Mouse (Mus musculus) A20 (cell line): ENCODE data around the gene Nfya.

Experiments used
- DNase-seq: peaks from one replicate; pipeline ENCODE4 v3.0.0-alpha.2; 2011; ENCODE audit warnings: low read depth, low spot score

Nfya gene

DNA sequence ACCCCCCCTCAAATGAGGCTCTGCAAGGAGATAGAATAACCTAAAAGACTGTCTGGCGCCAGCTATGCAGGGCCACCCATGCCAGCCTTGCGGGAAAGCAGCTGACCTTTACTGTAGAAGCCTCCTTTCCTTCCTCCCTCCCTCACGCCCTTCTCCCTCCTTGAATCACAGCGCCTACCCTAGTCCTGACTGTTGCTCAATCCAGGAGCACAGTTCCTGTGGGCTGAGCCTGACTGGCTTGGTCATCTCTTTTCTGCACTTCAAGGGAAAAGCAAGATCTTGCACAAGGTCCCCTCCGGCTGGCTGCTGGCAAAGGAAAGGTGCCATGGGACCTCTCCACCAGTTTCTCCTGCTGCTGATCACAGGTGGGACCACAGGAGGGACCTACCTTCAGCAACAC is 63.5 kb downstream of the Nfya start, which contains the start of gene Trem2:
Trem2 (plus strand) TSS at position 171 of the 400 bp plus-strand sequence.
- DNase-seq = no peak

DNA sequence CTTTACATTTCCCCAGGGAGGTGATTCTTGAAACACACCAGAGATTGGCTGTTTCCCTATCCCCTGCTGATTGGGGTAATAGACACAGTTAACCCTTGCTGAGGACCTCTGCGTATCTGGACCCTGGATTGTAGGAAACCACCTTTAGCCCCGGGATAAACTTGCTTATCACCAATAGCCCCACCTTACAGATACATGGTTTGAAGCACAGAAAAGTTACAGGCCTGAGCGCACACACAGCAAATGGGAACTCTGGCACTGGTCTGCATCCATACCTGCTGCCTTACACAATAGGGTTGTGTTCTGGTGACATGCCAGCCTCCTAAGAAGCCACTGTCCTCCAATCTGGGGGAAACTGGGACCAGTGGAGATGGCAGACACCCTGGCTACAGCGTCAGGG is 63.9 kb downstream of the Nfya start:
- DNase-seq = no peak

DNA sequence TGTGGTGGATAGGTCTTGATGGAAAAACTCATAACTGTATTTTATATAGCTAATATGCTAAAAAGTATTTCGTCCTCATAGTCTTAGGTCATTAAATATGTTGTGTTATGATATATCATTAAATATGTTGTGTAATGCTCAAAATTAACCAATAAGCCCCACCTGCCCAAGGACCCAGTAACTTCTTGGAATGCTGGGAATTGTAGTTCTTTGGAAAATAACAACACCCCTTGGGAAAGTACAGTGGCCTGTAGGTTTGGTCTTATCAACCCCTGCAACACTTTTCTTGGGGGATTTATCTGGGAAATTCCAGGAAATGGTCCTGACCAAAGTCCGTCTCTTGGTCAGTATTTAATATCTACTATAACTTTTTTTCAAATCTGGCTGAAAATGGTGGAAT is 66.6 kb downstream of the Nfya start:
- no peak for DNase-seq

DNA sequence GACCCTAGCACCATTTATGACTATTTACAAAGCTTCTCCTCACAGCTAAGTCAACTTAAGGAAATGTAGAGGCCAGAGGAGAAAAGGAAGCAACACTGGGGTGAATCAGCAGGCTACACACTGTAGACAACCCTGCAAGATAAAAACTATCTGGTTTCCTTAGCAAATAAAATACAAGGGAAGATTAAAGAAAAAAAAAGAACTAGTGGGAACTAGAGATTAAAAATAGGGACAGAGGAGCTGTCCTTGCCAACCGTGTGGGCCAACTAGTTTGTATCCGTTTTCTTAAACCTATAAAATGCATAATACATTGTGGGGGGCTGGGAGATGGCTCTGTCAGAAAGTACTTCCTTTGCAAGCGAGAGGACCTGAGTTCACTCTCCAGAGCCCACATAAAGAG is 67.8 kb downstream of the Nfya start:
- DNase-seq = no peak

DNA sequence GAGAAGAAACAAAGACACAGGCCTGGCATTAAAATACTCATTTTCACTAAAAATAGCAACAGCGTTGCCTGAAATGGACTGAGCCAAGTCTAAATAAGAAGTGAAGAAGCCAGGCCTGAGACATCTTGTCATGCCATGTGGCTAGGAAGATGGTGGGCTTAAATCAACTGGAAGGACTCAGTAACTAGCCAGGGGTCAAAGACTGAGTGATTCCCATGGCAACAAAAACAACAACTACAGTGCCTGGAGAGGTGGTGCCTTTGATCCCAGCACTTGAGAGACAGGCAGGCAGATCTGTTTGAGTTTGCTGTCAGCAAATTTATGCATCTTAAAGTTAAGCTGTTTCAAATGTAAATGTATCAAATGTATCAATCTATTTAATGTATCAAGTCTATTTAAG is 69.4 kb downstream of the Nfya start:
- no peak for DNase-seq
